Mouse (Mus musculus): ENCODE measurements at regions not wholly inside any gene's neighbourhood (a gene's known extent, or its start where the extent isn't known, plus 50 kb on each side); places are given as distances from the start of the nearest gene placed in this dataset.

GRCm38 (mm10) chr11:18070032-18070374 is 116.3 kb upstream of the Etaa1 start:
- ATAC-seq: no peak
- no peak overlapping the region for H3K4me2 ChIP-seq (ENCODE audit: low read depth, low read length)

GRCm38 (mm10) chr11:18069348-18070031 is 115.8 kb upstream of the Etaa1 start:
- Histone ChIP-seq H3K4me3 (ENCODE audit: low read length) (no peak overlapping the region), H3K4me2 (ENCODE audit: low read depth, low read length) (no peak overlapping the region), H3K36me3 (ENCODE audit: insufficient read depth, low read length) (no peaks in the 10 kb centered on the region), H3K9me3 (ENCODE audit: low read length) (no peaks in the 10 kb centered on the region), H3K27me3 (ENCODE audit: insufficient read depth, low read length) (no peaks in the 10 kb centered on the region), H3K27ac (no peak overlapping the region), H3K4me1 (ENCODE audit: insufficient read depth, low read length) (no peaks in the 10 kb centered on the region), H3K9ac (replicated peaks; ENCODE audit: low read length) (no peak overlapping the region)
- DNase-seq (ENCODE audit: low spot score) (no peak), ATAC-seq (0 out of 2 replicates have a peak, but pooled peaks have one; percentile 61)
- no peak for TF ChIP-seq CTCF (IDR thresholded peaks at IDR 0.05; ENCODE audit: low read depth)
- WGBS: 48% methylated on average over 7 of the region's 7 CpGs

More at GRCm38 (mm10) chr11:18070032-18070374, 116.3 kb upstream of the Etaa1 start:
- no peaks in the 10 kb centered on the region for H3K4me1 ChIP-seq (ENCODE audit: insufficient read depth, low read length)
- no peak overlapping the region for H3K27ac ChIP-seq
- H3K4me3 ChIP-seq (ENCODE audit: low read length): no peak overlapping the region
- no peak for DNase-seq (ENCODE audit: low spot score)
- H3K9me3 ChIP-seq (ENCODE audit: low read length): no peaks in the 10 kb centered on the region
- WGBS: 72% methylated on average over 8 of the region's 8 CpGs
- TF ChIP-seq CTCF (IDR thresholded peaks at IDR 0.05; ENCODE audit: low read depth): no peak
- no peaks in the 10 kb centered on the region for H3K36me3 ChIP-seq (ENCODE audit: insufficient read depth, low read length)
- H3K9ac ChIP-seq (replicated peaks; ENCODE audit: low read length): no peak overlapping the region
- H3K27me3 ChIP-seq (ENCODE audit: insufficient read depth, low read length): no peaks in the 10 kb centered on the region

- H3K4me3 ChIP-seq (ENCODE audit: low read length): no peak overlapping the region
- TF ChIP-seq CTCF (IDR thresholded peaks at IDR 0.05; ENCODE audit: low read depth): no peak
- H3K9me3 ChIP-seq (ENCODE audit: low read length): no peaks in the 10 kb centered on the region
- no peaks in the 10 kb centered on the region for H3K27me3 ChIP-seq (ENCODE audit: insufficient read depth, low read length)
- H3K36me3 ChIP-seq (ENCODE audit: insufficient read depth, low read length): no peaks in the 10 kb centered on the region
- WGBS: 38% methylated on average over 2 of the region's 2 CpGs
- H3K27ac ChIP-seq: no peak overlapping the region
- H3K4me1 ChIP-seq (ENCODE audit: insufficient read depth, low read length): no peaks in the 10 kb centered on the region
- DNase-seq (ENCODE audit: low spot score) (no peak), ATAC-seq (no peak)
- H3K9ac ChIP-seq (replicated peaks; ENCODE audit: low read length): no peak overlapping the region
- H3K4me2 ChIP-seq (ENCODE audit: low read depth, low read length): no peak overlapping the region
These were observed 114.4 kb upstream of the Etaa1 start for GRCm38 (mm10) chr11:18068085-18068484.

GRCm38 (mm10) chr11:18067676-18068075 is 114.0 kb upstream of the Etaa1 start:
- DNase-seq (ENCODE audit: low spot score) (no peak), ATAC-seq (no peak)
- H3K4me2 ChIP-seq (ENCODE audit: low read depth, low read length): no peak overlapping the region
- no peaks in the 10 kb centered on the region for H3K4me1 ChIP-seq (ENCODE audit: insufficient read depth, low read length)
- no peak overlapping the region for H3K27ac ChIP-seq
- H3K4me3 ChIP-seq (ENCODE audit: low read length): no peak overlapping the region
- 39% methylated on average over 3 of the region's 3 CpGs for WGBS
- no peaks in the 10 kb centered on the region for H3K36me3 ChIP-seq (ENCODE audit: insufficient read depth, low read length)
- no peak overlapping the region for H3K9ac ChIP-seq (replicated peaks; ENCODE audit: low read length)
- H3K9me3 ChIP-seq (ENCODE audit: low read length): no peaks in the 10 kb centered on the region
- TF ChIP-seq CTCF (IDR thresholded peaks at IDR 0.05; ENCODE audit: low read depth): no peak
- H3K27me3 ChIP-seq (ENCODE audit: insufficient read depth, low read length): no peaks in the 10 kb centered on the region

GRCm38 (mm10) chr11:18041589-18041988 is 87.9 kb upstream of the Etaa1 start:
- DNase-seq (ENCODE audit: low spot score) (no peak), ATAC-seq (no peak)
- no peaks in the 10 kb centered on the region for H3K36me3 ChIP-seq (ENCODE audit: insufficient read depth, low read length)
- no peaks in the 10 kb centered on the region for H3K27me3 ChIP-seq (ENCODE audit: insufficient read depth, low read length)
- H3K4me1 ChIP-seq (ENCODE audit: insufficient read depth, low read length): no peaks in the 10 kb centered on the region
- H3K4me3 ChIP-seq (ENCODE audit: low read length): no peak overlapping the region
- no peak overlapping the region for H3K27ac ChIP-seq
- H3K9ac ChIP-seq (replicated peaks; ENCODE audit: low read length): no peak overlapping the region
- no peaks in the 10 kb centered on the region for H3K9me3 ChIP-seq (ENCODE audit: low read length)
- H3K4me2 ChIP-seq (ENCODE audit: low read depth, low read length): no peak overlapping the region
- no peak for TF ChIP-seq CTCF (IDR thresholded peaks at IDR 0.05; ENCODE audit: low read depth)
- WGBS: 97% methylated on average over 1 of the region's 1 CpGs

- Histone ChIP-seq H3K4me3 (ENCODE audit: low read length) (no peak overlapping the region), H3K27ac (no peak overlapping the region), H3K9ac (replicated peaks; ENCODE audit: low read length) (no peak overlapping the region), H3K36me3 (ENCODE audit: insufficient read depth, low read length) (no peaks in the 10 kb centered on the region), H3K4me2 (ENCODE audit: low read depth, low read length) (no peak overlapping the region), H3K4me1 (ENCODE audit: insufficient read depth, low read length) (no peaks in the 10 kb centered on the region), H3K27me3 (ENCODE audit: insufficient read depth, low read length) (no peaks in the 10 kb centered on the region), H3K9me3 (ENCODE audit: low read length) (no peaks in the 10 kb centered on the region)
- no peak for TF ChIP-seq CTCF (IDR thresholded peaks at IDR 0.05; ENCODE audit: low read depth)
- no peak for ATAC-seq
- DNase-seq (ENCODE audit: low spot score): no peak
- WGBS: 89% methylated on average over 4 of the region's 4 CpGs
These were observed 77.4 kb upstream of the Etaa1 start for GRCm38 (mm10) chr11:18031049-18031448.

GRCm38 (mm10) chr11:18022065-18022464 is 68.4 kb upstream of the Etaa1 start:
- DNase-seq (ENCODE audit: low spot score) (no peak), ATAC-seq (no peak)
- no peaks in the 10 kb centered on the region for H3K4me1 ChIP-seq (ENCODE audit: insufficient read depth, low read length)
- no peak overlapping the region for H3K9ac ChIP-seq (replicated peaks; ENCODE audit: low read length)
- no peaks in the 10 kb centered on the region for H3K27me3 ChIP-seq (ENCODE audit: insufficient read depth, low read length)
- TF ChIP-seq CTCF (IDR thresholded peaks at IDR 0.05; ENCODE audit: low read depth): no peak
- WGBS: 89% methylated on average over 4 of the region's 4 CpGs
- no peaks in the 10 kb centered on the region for H3K36me3 ChIP-seq (ENCODE audit: insufficient read depth, low read length)
- no peak overlapping the region for H3K4me3 ChIP-seq (ENCODE audit: low read length)
- no peak overlapping the region for H3K27ac ChIP-seq
- no peak overlapping the region for H3K4me2 ChIP-seq (ENCODE audit: low read depth, low read length)
- no peaks in the 10 kb centered on the region for H3K9me3 ChIP-seq (ENCODE audit: low read length)
